Mouse (Mus musculus) left cerebral cortex, postnatal 10 days (tissue): ENCODE data around the gene Gm3327. TPM values are rescaled to one million over a fixed set of nuclear protein-coding genes. Genes with fewer than 3 reads are reported as not detected.
"Not testable (repeated sequence)": the region's sequence is repeated elsewhere in the genome, so short reads cannot be mapped to it uniquely, and the experiment has no call there.

Experiments used
- DNase-seq, 2 experiments: peaks; one replicate each; pipeline ENCODE4 v3.0.0; 2021 to 2022; ENCODE audit warnings: low spot score in 2 of 2, mixed read lengths in 1 of 2; ENCODE audit errors: extremely low spot score in 1 of 2
- intact Hi-C: fragments of 180-260 bp; cut with DNase I; formaldehyde crosslinking; loops from one replicate; pipeline ENCODE4 v1.15.1; 2025
- total RNA-seq, 2 experiments: library from RNA; stranded (reverse); gene quantifications; 2 replicates each; pipeline ENCODE4 v1.2.3; 2021

The Gm3327 gene
- total RNA-seq, result not detected

- intact Hi-C loops, DNase-seq: not testable (repeated sequence)
Measured at GRCm38 (mm10) chr14:44123551-44123950, at the start of gene Gm3327. Gene Gm3327, plus strand, starts transcription at chr14:44123851.

GRCm38 (mm10) chr14:44077785-44078341 is 45.8 kb upstream of the Gm3327 start:
- intact Hi-C loops, DNase-seq: not testable (repeated sequence)

GRCm38 (mm10) chr14:44086588-44086987 is 37.1 kb upstream of the Gm3327 start:
- intact Hi-C loops, result not testable (repeated sequence)

GRCm38 (mm10) chr14:44087535-44087934 is 36.1 kb upstream of the Gm3327 start:
- intact Hi-C loops, DNase-seq: not testable (repeated sequence)

More at GRCm38 (mm10) chr14:44086588-44086987, 37.1 kb upstream of the Gm3327 start:
- DNase-seq, result not testable (repeated sequence)

GRCm38 (mm10) chr14:44091524-44091923 is 32.1 kb upstream of the Gm3327 start:
- intact Hi-C loops, DNase-seq: not testable (repeated sequence)

- intact Hi-C loops, result not testable (repeated sequence)
Measured at GRCm38 (mm10) chr14:44094445-44094844, 29.2 kb upstream of the Gm3327 start.

GRCm38 (mm10) chr14:44100030-44100429 is 23.6 kb upstream of the Gm3327 start:
- DNase-seq, intact Hi-C loops: not testable (repeated sequence)

More at GRCm38 (mm10) chr14:44094445-44094844, 29.2 kb upstream of the Gm3327 start:
- not testable (repeated sequence) for DNase-seq

- DNase-seq, intact Hi-C loops: not testable (repeated sequence)
Measured at GRCm38 (mm10) chr14:44102354-44102753, 21.3 kb upstream of the Gm3327 start, which contains the start of gene Ear2. Gene Ear2, plus strand, starts transcription at chr14:44102654.

GRCm38 (mm10) chr14:44110981-44111380 is 12.7 kb upstream of the Gm3327 start:
- DNase-seq, result no peak
- intact Hi-C loops, result no loop called here

Other genes starting within 250 kb of the Gm3327 start
- gene Ear1, start 248.3 kb upstream of the Gm3327 start, total RNA-seq, result not detected
- gene Ear10, start 200.3 kb upstream of the Gm3327 start, total RNA-seq, result not detected
- gene Gm8113, start 198.5 kb upstream of the Gm3327 start, total RNA-seq, result under 1 TPM; 0.22 to 0.45 TPM
- gene Ang5, start 166.8 kb upstream of the Gm3327 start, total RNA-seq, result not detected
- gene Ang6, start 121.6 kb upstream of the Gm3327 start, total RNA-seq, result not detected
- gene Ear2, start 21.2 kb upstream of the Gm3327 start, total RNA-seq, result not detected
- gene Gm8212, start 73.8 kb downstream of the Gm3327 start, total RNA-seq, result not detected
- gene 4930503E14Rik, start 89.4 kb downstream of the Gm3327 start, total RNA-seq, result not detected
- not detected for gene Gm8220, start 161.7 kb downstream of the Gm3327 start, total RNA-seq
- gene Gm5930, start 214.7 kb downstream of the Gm3327 start, total RNA-seq, result not detected
- gene Gm8229, start 241.5 kb downstream of the Gm3327 start, total RNA-seq, result not detected